Mouse (Mus musculus): ENCODE results near the gene Gm3415.
"Not testable (repeated sequence)": the region's sequence is repeated elsewhere in the genome, so short reads cannot be mapped to it uniquely, and the experiment has no call there.

Gene Gm3415

GRCm38 (mm10) chr5:146555836-146556235 is at the start of gene Gm3415:
Gene Gm3415, plus strand, starts transcription at chr5:146556136.
- DNase-seq = not testable (repeated sequence)

GRCm38 (mm10) chr5:146513823-146514222 is 42.1 kb upstream of the Gm3415 start, which contains the start of gene Gm3402:
Gene Gm3402, plus strand, starts transcription at chr5:146514123.
- DNase-seq = not testable (repeated sequence)

GRCm38 (mm10) chr5:146525501-146525900 is 30.4 kb upstream of the Gm3415 start, which contains the start of gene Gm3404:
Gene Gm3404, plus strand, starts transcription at chr5:146525801.
- not testable (repeated sequence) for DNase-seq

GRCm38 (mm10) chr5:146537347-146537746 is 18.6 kb upstream of the Gm3415 start, which contains the start of gene Gm3409:
Gene Gm3409, plus strand, starts transcription at chr5:146537647.
- DNase-seq = not testable (repeated sequence)

GRCm38 (mm10) chr5:146564259-146564658 is 8.3 kb downstream of the Gm3415 start:
- DNase-seq = no peak

- no peak for DNase-seq
These were observed 11.1 kb downstream of the Gm3415 start for GRCm38 (mm10) chr5:146567054-146567453.

- DNase-seq = not testable (repeated sequence)
These were observed 14.2 kb downstream of the Gm3415 start for GRCm38 (mm10) chr5:146570179-146570578.

- not testable (repeated sequence) for DNase-seq
These were observed 16.1 kb downstream of the Gm3415 start for GRCm38 (mm10) chr5:146571830-146572734.

- DNase-seq = not testable (repeated sequence)
These were observed 16.8 kb downstream of the Gm3415 start for GRCm38 (mm10) chr5:146572735-146573042.

GRCm38 (mm10) chr5:146576668-146577067 is 20.7 kb downstream of the Gm3415 start:
- DNase-seq = no peak

GRCm38 (mm10) chr5:146584156-146584477 is 28.2 kb downstream of the Gm3415 start:
- DNase-seq = no peak

GRCm38 (mm10) chr5:146584478-146585306 is 28.8 kb downstream of the Gm3415 start, which contains the start of gene Gpr12:
Gene Gpr12, minus strand, starts transcription at chr5:146585239.
- no peak for DNase-seq

- no peak for DNase-seq
These were observed 29.3 kb downstream of the Gm3415 start for GRCm38 (mm10) chr5:146585307-146585651.

- no peak for DNase-seq
These were observed 30.6 kb downstream of the Gm3415 start for GRCm38 (mm10) chr5:146586357-146587070.

GRCm38 (mm10) chr5:146590987-146591386 is 35.1 kb downstream of the Gm3415 start:
- no peak for DNase-seq

- DNase-seq = no peak
These were observed 35.7 kb downstream of the Gm3415 start for GRCm38 (mm10) chr5:146591636-146592035.

- DNase-seq = no peak
These were observed 36.6 kb downstream of the Gm3415 start for GRCm38 (mm10) chr5:146592580-146592979.

GRCm38 (mm10) chr5:146596612-146597502 is 40.9 kb downstream of the Gm3415 start:
- no peak for DNase-seq

- DNase-seq = no peak
These were observed 41.6 kb downstream of the Gm3415 start for GRCm38 (mm10) chr5:146597503-146597874.

- DNase-seq = no peak
These were observed 42.5 kb downstream of the Gm3415 start for GRCm38 (mm10) chr5:146598215-146599119.

GRCm38 (mm10) chr5:146599216-146599615 is 43.3 kb downstream of the Gm3415 start:
- not testable (repeated sequence) for DNase-seq

Data from cerebellum, adult 11-12 months (tissue).